Mouse (Mus musculus) limb, embryonic 11.5 days (tissue): Measurements from ENCODE around the gene Zfp65. TPM values are rescaled to one million over a fixed set of nuclear protein-coding genes. Genes with fewer than 3 reads are reported as not detected.
"Not testable (repeated sequence)": the region's sequence is repeated elsewhere in the genome, so short reads cannot be mapped to it uniquely, and the experiment has no call there.

ENCODE experiments used
- ATAC-seq: fragments of 200-750 bp; cut with Nextera tagmentation; 2 replicates; pipeline ENCODE4 v1.8.0; 2017; ENCODE audit warnings: low read depth; ENCODE audit not compliant: insufficient number of reproducible peaks, low FRiP score, low TSS enrichment
- DNase-seq: peaks from one replicate; pipeline ENCODE4 v3.0.0-alpha.2; 2015; ENCODE audit warnings: low spot score
- H3K27ac ChIP-seq: fragments of 300-500 bp; sonication (generic); replicated peaks from 2 replicates; pipeline ENCODE4 v1.5.1; 2014; ENCODE audit warnings: low read depth, mild to moderate bottlenecking, low read length
- H3K27me3 ChIP-seq: fragments of 300-500 bp; sonication (generic); 2 replicates; pipeline ENCODE4 v1.6.1; 2014; ENCODE audit warnings: mild to moderate bottlenecking, low read length, mixed read lengths; ENCODE audit not compliant: control insufficient read depth, insufficient read depth
- H3K36me3 ChIP-seq: fragments of 300-500 bp; sonication (generic); 2 replicates; pipeline ENCODE4 v1.6.1; 2014; ENCODE audit warnings: mild to moderate bottlenecking, low read length, moderate library complexity, mixed read lengths; ENCODE audit not compliant: control insufficient read depth, insufficient read depth
- H3K4me1 ChIP-seq: fragments of 300-500 bp; sonication (generic); 2 replicates; pipeline ENCODE4 v1.6.1; 2014; ENCODE audit warnings: low read length, mixed read lengths; ENCODE audit not compliant: control insufficient read depth, insufficient read depth
- H3K4me2 ChIP-seq: fragments of 300-500 bp; sonication (generic); 2 replicates; pipeline ENCODE4 v1.6.1; 2014; ENCODE audit warnings: low read depth, mild to moderate bottlenecking, moderate library complexity; ENCODE audit not compliant: severe bottlenecking
- H3K4me3 ChIP-seq: fragments of 300-500 bp; sonication (generic); 2 replicates; pipeline ENCODE4 v1.5.1; 2014; ENCODE audit warnings: low read depth, low read length
- H3K9ac ChIP-seq: fragments of 300-500 bp; sonication (generic); 2 replicates; pipeline ENCODE4 v1.6.1; 2014; ENCODE audit warnings: mild to moderate bottlenecking, low read length
- H3K9me3 ChIP-seq: fragments of 300-500 bp; sonication (generic); 2 replicates; pipeline ENCODE4 v1.6.1; 2016; ENCODE audit warnings: low read length; ENCODE audit not compliant: control insufficient read depth
- WGBS: fragments of 180-500 bp; shearing (Covaris S2); extraction: QIAGEN DNeasy Blood & Tissue Kit; methylation state at CpG from one replicate; pipeline ENCODE4 v1.1.7; 2014; 5-methylcytosine and 5-hydroxymethylcytosine counted together
- polyA plus RNA-seq: library from polyadenylated mRNA; unstranded; fragments of >200 nt; fragmentation: Nextera tagmentation; extraction: Ambion mirVana; gene quantifications from 2 replicates; pipeline ENCODE4 v1.2.1, GENCODE M21; 2014

Gene Zfp65
- 4.0 and 4.7 TPM in 2 replicates for polyA plus RNA-seq

- Histone ChIP-seq H3K9me3 (no peaks in the 10 kb centered on the region; the same call in 1 of the 2 replicates), H3K27me3 (no peaks in the 10 kb centered on the region), H3K36me3 (no peaks in the 10 kb centered on the region), H3K27ac (no peak within 1 kb of the TSS), H3K9ac (peak within 1 kb of the TSS; percentile 56), H3K4me3 (peak within 1 kb of the TSS; percentile 61), H3K4me1 (no peaks in the 10 kb centered on the region), H3K4me2 (peak within 1 kb of the TSS; percentile 58)
- ATAC-seq (peak; percentile 84), DNase-seq (peak; percentile 74)
- WGBS = 3% methylated on average over 20 of the region's 21 CpGs
Measured at GRCm38 (mm10) chr13:67728641-67729318, at the start of gene Zfp65. TSS of gene Zfp65 (minus strand) at chr13:67729173.

GRCm38 (mm10) chr13:67763031-67763768 is 34.2 kb upstream of the Zfp65 start:
- H3K4me2 ChIP-seq = no peak overlapping the region
- DNase-seq (no peak), ATAC-seq (no peak)
- no peaks in the 10 kb centered on the region for H3K36me3 ChIP-seq
- H3K4me3 ChIP-seq = no peak overlapping the region
- no peaks in the 10 kb centered on the region for H3K4me1 ChIP-seq
- 84% methylated on average over 2 of the region's 2 CpGs for WGBS
- H3K27ac ChIP-seq = no peak overlapping the region
- no peaks in the 10 kb centered on the region for H3K9me3 ChIP-seq
- H3K27me3 ChIP-seq = no peaks in the 10 kb centered on the region
- H3K9ac ChIP-seq = no peak overlapping the region

DNA sequence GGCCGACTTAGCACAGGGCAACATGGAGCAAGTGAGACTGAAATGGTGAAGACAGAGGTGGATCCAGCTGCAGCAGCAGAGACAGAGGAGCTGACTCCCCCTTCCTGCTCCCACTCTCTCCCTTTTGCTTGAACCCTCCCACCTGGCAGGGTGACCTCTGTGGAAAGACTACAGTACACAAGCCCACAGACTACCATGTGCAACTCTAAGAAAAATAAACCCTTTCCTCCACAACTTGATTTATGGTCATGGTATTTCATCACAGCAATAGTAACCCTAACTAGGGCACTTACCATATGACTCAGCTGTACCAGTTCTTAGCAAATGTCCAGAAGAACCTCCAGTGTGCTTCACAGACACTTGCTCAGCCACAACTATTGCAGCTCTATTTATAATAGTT is 31.0 kb upstream of the Zfp65 start:
- H3K4me2 ChIP-seq = no peak overlapping the region
- no peaks in the 10 kb centered on the region for H3K36me3 ChIP-seq
- no peak overlapping the region for H3K27ac ChIP-seq
- no peak overlapping the region for H3K4me3 ChIP-seq
- H3K27me3 ChIP-seq = no peaks in the 10 kb centered on the region
- no peaks in the 10 kb centered on the region for H3K9me3 ChIP-seq
- no peak overlapping the region for H3K9ac ChIP-seq
- DNase-seq (no peak), ATAC-seq (no peak)
- no peaks in the 10 kb centered on the region for H3K4me1 ChIP-seq
- 57% methylated on average over 1 of the region's 1 CpGs for WGBS

DNA sequence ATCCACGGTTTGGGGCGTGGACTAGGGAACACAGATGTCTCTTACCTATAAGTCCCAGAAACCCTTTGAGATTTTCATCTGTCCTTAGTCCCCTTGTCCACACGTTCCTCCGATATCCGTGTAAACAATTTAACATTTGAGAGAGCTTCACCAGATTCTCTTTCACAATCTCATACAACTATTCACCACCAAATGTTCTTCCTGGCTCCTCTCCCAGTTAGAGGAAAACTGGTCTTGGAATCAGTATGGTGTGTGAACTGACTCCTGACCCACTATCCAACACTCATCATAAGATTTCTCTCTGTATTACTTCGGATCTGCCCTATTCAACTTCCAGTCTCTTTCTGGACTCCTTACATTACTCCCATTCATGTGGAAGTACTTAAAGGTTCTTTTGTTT is 26.8 kb upstream of the Zfp65 start:
- H3K4me1 ChIP-seq = no peaks in the 10 kb centered on the region
- H3K27ac ChIP-seq = no peak overlapping the region
- no peaks in the 10 kb centered on the region for H3K36me3 ChIP-seq
- H3K4me3 ChIP-seq = no peak overlapping the region
- ATAC-seq (no peak), DNase-seq (no peak)
- H3K27me3 ChIP-seq = no peaks in the 10 kb centered on the region
- no peak overlapping the region for H3K4me2 ChIP-seq
- 86% methylated on average over 6 of the region's 6 CpGs for WGBS
- no peak overlapping the region for H3K9ac ChIP-seq
- H3K9me3 ChIP-seq = no peaks in the 10 kb centered on the region

DNA sequence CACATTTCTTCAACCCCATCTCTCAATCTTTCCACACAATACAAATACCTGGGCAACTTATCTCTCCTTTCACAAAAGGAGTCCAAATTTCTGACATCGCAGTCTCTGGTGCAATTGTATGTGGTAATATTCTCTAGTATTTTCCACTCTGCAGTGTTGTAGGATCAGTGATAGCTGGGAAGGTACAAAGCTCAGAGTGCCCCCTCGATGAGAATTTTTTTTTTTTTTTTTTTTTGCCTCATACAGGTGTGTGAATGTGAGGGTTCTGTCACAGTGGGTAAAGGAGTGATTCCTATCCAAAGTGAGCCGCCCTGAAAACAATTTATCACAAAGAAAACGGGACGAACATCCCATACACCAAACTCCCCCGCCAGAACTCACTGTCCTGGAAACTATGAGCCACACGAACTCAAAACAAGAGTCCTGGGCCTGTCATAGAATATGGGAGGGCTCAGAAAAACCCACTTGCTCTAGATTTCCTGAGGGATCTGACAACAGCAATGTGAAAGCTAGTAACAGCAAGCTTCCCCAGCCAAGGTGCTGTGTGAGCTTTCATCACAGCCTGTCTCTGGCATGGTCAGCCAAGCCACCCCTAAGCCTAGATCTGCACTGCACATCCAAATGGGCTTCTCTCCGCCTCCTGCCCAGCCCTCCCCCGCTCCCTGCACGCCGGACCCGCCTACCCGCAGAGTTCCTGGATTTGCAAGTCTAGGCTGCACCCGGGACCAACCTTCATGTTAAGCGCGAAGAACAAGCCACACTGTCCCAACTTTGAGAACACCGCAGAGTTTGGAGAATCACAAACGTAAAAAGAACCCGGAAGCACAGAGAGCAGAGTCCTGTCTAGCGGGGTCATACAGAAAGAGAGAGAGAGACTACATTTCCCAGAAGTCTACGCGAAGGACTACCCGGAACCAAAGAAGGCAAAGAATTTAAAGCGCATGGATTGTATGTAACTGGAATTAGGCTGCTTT is 25.6 kb upstream of the Zfp65 start, which contains the start of gene Zfp85:
Gene Zfp85, minus strand, starts transcription at position 896 of the 974 bp plus-strand sequence.
- ATAC-seq = peak; percentile 86

DNA sequence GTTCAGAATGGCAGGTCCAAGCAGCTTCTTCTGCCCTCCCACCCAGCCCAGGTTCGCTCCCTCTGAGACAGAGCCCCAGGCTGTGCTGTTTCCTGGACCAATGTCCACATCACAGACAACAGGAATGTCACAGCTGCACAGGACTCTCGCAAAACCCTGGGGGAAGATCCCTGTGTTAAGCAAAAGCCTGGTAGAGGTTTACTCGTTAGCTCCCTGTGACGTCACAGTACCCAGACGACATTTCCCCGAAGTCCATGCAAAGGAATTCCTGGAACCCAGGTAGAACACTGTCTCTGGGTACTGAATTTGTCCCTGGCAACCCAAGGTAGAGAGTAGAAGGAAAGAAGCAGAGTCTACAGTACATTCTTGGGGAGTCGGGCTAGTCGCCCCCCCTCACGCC is 14.9 kb upstream of the Zfp65 start:
- Histone ChIP-seq H3K27me3 (no peaks in the 10 kb centered on the region), H3K36me3 (peaks cover under 1% of the 10 kb centered on the region; the same call in 1 of the 2 replicates), H3K4me1 (no peaks in the 10 kb centered on the region), H3K27ac (no peak overlapping the region), H3K9ac (no peak overlapping the region), H3K4me2 (no peak overlapping the region), H3K4me3 (no peak overlapping the region), H3K9me3 (no peaks in the 10 kb centered on the region)
- WGBS = 81% methylated on average over 9 of the region's 9 CpGs
- ATAC-seq (no peak), DNase-seq (no peak)

More for the DNA sequence above, 25.6 kb upstream of the Zfp65 start, which contains the start of gene Zfp85:
- Histone ChIP-seq H3K27ac (no peak within 1 kb of the TSS), H3K9me3 (no peaks in the 10 kb centered on the region), H3K9ac (peak within 1 kb of the TSS; percentile 56), H3K36me3 (no peaks in the 10 kb centered on the region), H3K27me3 (no peaks in the 10 kb centered on the region), H3K4me3 (peak within 1 kb of the TSS; percentile 54), H3K4me2 (peak within 1 kb of the TSS; percentile 47), H3K4me1 (no peaks in the 10 kb centered on the region)
- 10% methylated on average over 24 of the region's 24 CpGs for WGBS
- peak; percentile 73 for DNase-seq

DNA sequence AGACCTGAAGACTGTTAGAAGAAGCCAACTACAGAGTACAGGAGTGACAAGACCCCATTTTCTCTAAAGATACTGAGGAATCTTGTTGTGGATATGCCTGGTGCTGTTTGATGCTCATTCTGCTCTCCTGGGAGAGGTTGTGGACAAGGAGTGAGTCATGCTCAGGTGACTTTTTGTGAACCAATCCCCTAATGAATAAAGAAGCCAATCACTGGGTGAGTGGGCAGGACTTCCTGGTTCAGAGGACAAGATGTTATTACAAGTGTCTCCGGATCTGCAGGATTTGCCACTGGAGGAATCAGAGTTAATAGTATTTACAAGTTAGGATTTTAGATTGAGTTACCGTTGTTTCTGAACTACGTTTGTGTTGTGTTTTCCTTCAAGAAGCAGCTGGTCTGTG is 14.0 kb upstream of the Zfp65 start:
- no peak for DNase-seq
- no peak overlapping the region for H3K4me2 ChIP-seq
- no peak for ATAC-seq
- no peaks in the 10 kb centered on the region for H3K9me3 ChIP-seq
- H3K36me3 ChIP-seq = no peaks in the 10 kb centered on the region
- no peaks in the 10 kb centered on the region for H3K27me3 ChIP-seq
- no peak overlapping the region for H3K9ac ChIP-seq
- H3K4me1 ChIP-seq = no peaks in the 10 kb centered on the region
- H3K27ac ChIP-seq = no peak overlapping the region
- H3K4me3 ChIP-seq = no peak overlapping the region
- WGBS = 89% methylated on average over 3 of the region's 3 CpGs

DNA sequence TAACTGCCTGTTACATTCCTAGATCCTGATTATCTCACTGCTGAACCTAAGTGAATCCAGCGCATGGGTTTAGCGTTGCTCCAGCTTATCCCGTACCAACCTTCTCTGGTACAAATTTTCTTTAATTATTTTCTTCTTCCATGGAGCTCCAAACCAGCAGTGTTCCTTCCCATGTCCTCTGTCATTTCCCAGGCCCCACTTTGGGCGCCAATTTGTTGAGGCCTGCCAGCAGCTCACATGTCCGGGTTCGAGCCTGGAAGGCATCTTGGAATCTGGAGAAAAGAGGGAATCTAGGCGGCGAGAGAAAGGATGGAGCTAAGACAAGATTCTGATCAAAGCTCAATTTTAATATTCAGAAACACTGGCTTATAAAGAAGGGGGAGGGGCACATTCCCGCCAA is 5.4 kb upstream of the Zfp65 start:
- H3K4me1 ChIP-seq, H3K9ac ChIP-seq, H3K27me3 ChIP-seq, H3K36me3 ChIP-seq, DNase-seq, H3K4me3 ChIP-seq, ATAC-seq, H3K9me3 ChIP-seq, H3K4me2 ChIP-seq, H3K27ac ChIP-seq: not testable (repeated sequence)
- 90% methylated on average over 9 of the region's 9 CpGs for WGBS
